Mouse (Mus musculus): ENCODE results near the gene 4930402H24Rik.

GRCm38 (mm10) chr2:130928031-130928430 is 21.8 kb upstream of the 4930402H24Rik start:
- no peak for TF ChIP-seq CTCF (IDR thresholded peaks at IDR 0.05; ENCODE audit: low read depth, low read length)
- no peak for TF ChIP-seq GATA1 (IDR thresholded peaks at IDR 0.05; ENCODE audit: borderline replicate concordance, low read length)
